13 mouse cellular contexts compared by ENCODE assay signal in genomic region chr3:88102611-88103010, GRCm38 (mm10). TPM values are rescaled to one million over a fixed set of nuclear protein-coding genes. Genes with fewer than 3 reads are reported as not detected.
DNase-seq lines count a peak whose midpoint lies in the region; ATAC-seq lines count a peak whose summit lies in the region.
"Had no signal": no experiment of that assay in that cellular context is flagged by ENCODE, and none has a peak within 500 bp of the region (broad histone marks: within the 10 kb centered on the region; RNA-seq: fewer than 3 reads in every experiment).

No protein-coding gene starts in this region.

- no peaks in the 10 kb centered on the region for H3K27me3 ChIP-seq in liver, embryonic 15.5 days

- peak; percentile 16 for DNase-seq in heart, adult 8-10 months (ENCODE audit: low spot score)
- no peak for DNase-seq in heart, postnatal 25 days (ENCODE audit: low spot score)
- DNase-seq in kidney, adult 9 months = peak; percentile 59
- DNase-seq in MN1 (ENCODE audit: low spot score) = no peak
- DNase-seq in spleen, postnatal 4 days (ENCODE audit: low spot score in 2 of 2) = no peak
- DNase-seq in right cerebral cortex, postnatal 25 days = no peak
- DNase-seq: cerebellum, adult 11 months had no signal

- H3K4me2 ChIP-seq in liver, embryonic 15.5 days = no peak overlapping the region
- H3K4me2 ChIP-seq: midbrain, embryonic 11.5 days had no signal

- H3K9me3 ChIP-seq in liver, embryonic 15.5 days (replicated peaks) = no peaks in the 10 kb centered on the region

- intact Hi-C loops in heart, postnatal 25 days (cut with DNase I) = no loop called here

- H3K4me1 ChIP-seq in brown adipose tissue, adult 24 weeks (ENCODE audit: control insufficient read depth, insufficient read depth, insufficient read length, low read length) = peaks cover 8% of the 10 kb centered on the region
- H3K4me1 ChIP-seq in liver, embryonic 15.5 days (replicated peaks) = no peaks in the 10 kb centered on the region

- H3K4me3 ChIP-seq in brown adipose tissue, adult 24 weeks (ENCODE audit: insufficient read depth, low read depth, low read length) = no peak overlapping the region
- H3K4me3 ChIP-seq in liver, embryonic 15.5 days (replicated peaks) = no peak overlapping the region

- H3K9ac ChIP-seq in liver, embryonic 15.5 days = no peak overlapping the region

- peaks cover 73% of the 10 kb centered on the region for H3K36me3 ChIP-seq in liver, embryonic 15.5 days (replicated peaks)

- peak overlapping the region; percentile 75 for H3K27ac ChIP-seq in brown adipose tissue, adult 24 weeks (replicated peaks; ENCODE audit: low read depth, low read length)
- peak overlapping the region; percentile 14; the same call in 1 of the 2 replicates for H3K27ac ChIP-seq in liver, embryonic 15.5 days (replicated peaks)

- ATAC-seq in liver, embryonic 15.5 days (ENCODE audit: insufficient read depth) = peak; percentile 43; the same call in 1 of the 2 replicates

- 54% methylated on average over 6 of the region's 6 CpGs for WGBS in liver, embryonic 15.5 days (ENCODE audit: insufficient replicate concordance)

RNA-seq across cellular contexts. Expression of gene Iqgap3, which starts 20.8 kb away (rescaled TPM):
- total RNA-seq in heart, adult 8-10 months (2022) = under 1 TPM; 0.22 to 0.80 (median 0.45) TPM
- 1 to 10 TPM in 1 of 2 experiments, under 1 TPM in 1; 0.75 to 1.0 TPM for total RNA-seq in heart, postnatal 25 days (2021)
- polyA plus RNA-seq in brown adipose tissue, adult 24 weeks (2012; ENCODE audit: insufficient read depth, insufficient read length, missing spikeins) = 1.1 TPM in 1 of 2 replicates, not detected in the other
- 7.3 and 8.0 TPM in 2 replicates for polyA plus RNA-seq in liver, embryonic 15.5 days (2015; fragmentation: Nextera tagmentation; extraction: Ambion mirVana)

RNA-seq across cellular contexts. Expression of gene Ttc24, which starts 24.5 kb away (rescaled TPM):
- total RNA-seq in heart, adult 8-10 months (2022) = not detected
- total RNA-seq in heart, postnatal 25 days (2021) = not detected
- not detected in 2 replicates for polyA plus RNA-seq in brown adipose tissue, adult 24 weeks (2012; ENCODE audit: insufficient read depth, insufficient read length, missing spikeins)
- polyA plus RNA-seq in liver, embryonic 15.5 days (2015; fragmentation: Nextera tagmentation; extraction: Ambion mirVana) = not detected in 2 replicates
- total RNA-seq: heart, adult 18-20 months; layer of hippocampus, postnatal 10 days had no signal
- polyA plus RNA-seq: midbrain, embryonic 11.5 days; stomach, embryonic 14.5 days had no signal

RNA-seq across cellular contexts. Expression of gene Mef2d, which starts 39.6 kb away (rescaled TPM):
- 100 to 1,000 TPM; 125 to 139 (median 131) TPM for total RNA-seq in heart, adult 8-10 months (2022)
- total RNA-seq in heart, postnatal 25 days (2021) = 100 to 1,000 TPM; 111 to 122 TPM
- 34.8 and 50.0 TPM in 2 replicates for polyA plus RNA-seq in brown adipose tissue, adult 24 weeks (2012; ENCODE audit: insufficient read depth, insufficient read length, missing spikeins)
- 6.8 and 7.1 TPM in 2 replicates for polyA plus RNA-seq in liver, embryonic 15.5 days (2015; fragmentation: Nextera tagmentation; extraction: Ambion mirVana)

RNA-seq across cellular contexts. Expression of gene Naxe, which starts 44.3 kb away (rescaled TPM):
- 100 to 1,000 TPM in 1 of 4 experiments, 10 to 100 TPM in 3; 94.4 to 103 (median 96.3) TPM for total RNA-seq in heart, adult 8-10 months (2022)
- total RNA-seq in heart, postnatal 25 days (2021) = 10 to 100 TPM; 64.1 to 71.5 TPM
- 152 and 153 TPM in 2 replicates for polyA plus RNA-seq in brown adipose tissue, adult 24 weeks (2012; ENCODE audit: insufficient read depth, insufficient read length, missing spikeins)
- 75.0 and 81.5 TPM in 2 replicates for polyA plus RNA-seq in liver, embryonic 15.5 days (2015; fragmentation: Nextera tagmentation; extraction: Ambion mirVana)

RNA-seq across cellular contexts. Expression of gene Gpatch4, which starts 59.7 kb away (rescaled TPM):
- 10 to 100 TPM in 3 of 4 experiments, 1 to 10 TPM in 1; 9.8 to 11.7 (median 10.8) TPM for total RNA-seq in heart, adult 8-10 months (2022)
- 10 to 100 TPM in 1 of 2 experiments, 1 to 10 TPM in 1; 7.8 to 10.2 TPM for total RNA-seq in heart, postnatal 25 days (2021)
- 11.0 and 13.9 TPM in 2 replicates for polyA plus RNA-seq in brown adipose tissue, adult 24 weeks (2012; ENCODE audit: insufficient read depth, insufficient read length, missing spikeins)
- polyA plus RNA-seq in liver, embryonic 15.5 days (2015; fragmentation: Nextera tagmentation; extraction: Ambion mirVana) = 14.3 and 18.1 TPM in 2 replicates

Comparison
In these comparisons a context has a peak if more than half of its experiments do, and no peak if none do; other contexts are left out.
1. DNase-seq: peak in heart, adult 8-10 months (single experiment) and kidney, adult 9 months (single experiment); none in heart, postnatal 25 days (single experiment), MN1 (single experiment), spleen, postnatal 4 days (0 of 2) and right cerebral cortex, postnatal 25 days (single experiment).